Comparison of ENCODE assay signal across 27 mouse cellular contexts in genomic region chr15:26291871-26292270, GRCm38 (mm10). TPM values are rescaled to one million over a fixed set of nuclear protein-coding genes. Genes with fewer than 3 reads are reported as not detected.
DNase-seq lines count a peak whose midpoint lies in the region; ATAC-seq and TF ChIP-seq lines count a peak whose summit lies in the region.
"Had no signal": no experiment of that assay in that cellular context is flagged by ENCODE, and none has a peak within 500 bp of the region (broad histone marks: within the 10 kb centered on the region; RNA-seq: fewer than 3 reads in every experiment).

No protein-coding gene starts in this region.

- no peak overlapping the region for H3K4me2 ChIP-seq in hindbrain, embryonic 12.5 days (replicated peaks)
- no peak overlapping the region for H3K4me2 ChIP-seq in lung, embryonic 14.5 days
- H3K4me2 ChIP-seq: embryonic facial prominence, embryonic 13.5 days; embryonic facial prominence, embryonic 15.5 days; forebrain, embryonic 12.5 days had no signal

- 78% methylated on average over 4 of the region's 4 CpGs for WGBS in hindbrain, embryonic 10.5 days
- 72% methylated on average over 4 of the region's 4 CpGs for WGBS in hindbrain, embryonic 12.5 days
- WGBS in lung, embryonic 14.5 days = 46% methylated on average over 4 of the region's 4 CpGs

- no peaks in the 10 kb centered on the region for H3K4me1 ChIP-seq in hindbrain, embryonic 10.5 days (replicated peaks)
- no peaks in the 10 kb centered on the region for H3K4me1 ChIP-seq in hindbrain, embryonic 12.5 days
- H3K4me1 ChIP-seq in lung, embryonic 14.5 days (ENCODE audit: insufficient read depth) = no peaks in the 10 kb centered on the region
- H3K4me1 ChIP-seq: embryonic facial prominence, embryonic 13.5 days; embryonic facial prominence, embryonic 15.5 days; forebrain, embryonic 10.5 days; forebrain, embryonic 12.5 days had no signal

- DNase-seq in hindbrain, embryonic 10.5 days (ENCODE audit: low spot score) = no peak
- DNase-seq in lung, embryonic 14.5 days = peak; percentile 21
- no peak for DNase-seq in lung, postnatal 14 days
- peak; percentile 5 for DNase-seq in retina, postnatal 1 day
- no peak for DNase-seq in retina, embryonic 14.5 days (ENCODE audit: low spot score)
- DNase-seq: adrenal gland, adult 2 months; adrenal gland, postnatal 10 days; adrenal gland, postnatal 25 days; B cell, adult 2 months; cerebellum, adult 11 months; cerebellum, adult 18-20 months; cerebellum, adult 8-10 months; cerebellum, adult 9-11 months; cerebellum, postnatal 14 days; cerebellum, postnatal 36 days; embryo, embryonic 11 days had no signal

- H3K9me3 ChIP-seq in hindbrain, embryonic 10.5 days = no peaks in the 10 kb centered on the region
- no peaks in the 10 kb centered on the region for H3K9me3 ChIP-seq in hindbrain, embryonic 12.5 days (replicated peaks)
- H3K9me3 ChIP-seq in lung, embryonic 14.5 days (ENCODE audit: low read depth, low read length) = no peaks in the 10 kb centered on the region
- H3K9me3 ChIP-seq: embryonic facial prominence, embryonic 13.5 days; embryonic facial prominence, embryonic 15.5 days; forebrain, embryonic 10.5 days; forebrain, embryonic 12.5 days; G1E had no signal

- 0 out of 2 replicates have a peak overlapping the region, but pooled peaks have one; percentile 16 for H3K27ac ChIP-seq in hindbrain, embryonic 10.5 days
- H3K27ac ChIP-seq in hindbrain, embryonic 12.5 days = no peak overlapping the region
- no peak overlapping the region for H3K27ac ChIP-seq in lung, embryonic 14.5 days (ENCODE audit: low read depth)
- H3K27ac ChIP-seq: embryonic facial prominence, embryonic 13.5 days; embryonic facial prominence, embryonic 15.5 days; forebrain, embryonic 10.5 days; forebrain, embryonic 12.5 days had no signal

- TF ChIP-seq CTCF in lung, embryonic 14.5 days (IDR thresholded peaks at IDR 0.05; ENCODE audit: low read depth) = no peak

- H3K4me3 ChIP-seq in hindbrain, embryonic 10.5 days = no peak overlapping the region
- no peak overlapping the region for H3K4me3 ChIP-seq in hindbrain, embryonic 12.5 days
- no peak overlapping the region for H3K4me3 ChIP-seq in lung, embryonic 14.5 days (ENCODE audit: low read depth, low read length)
- H3K4me3 ChIP-seq: embryonic facial prominence, embryonic 13.5 days; embryonic facial prominence, embryonic 15.5 days; erythroblast, embryonic 14.5 days; forebrain, embryonic 10.5 days; forebrain, embryonic 12.5 days had no signal

- H3K27me3 ChIP-seq in hindbrain, embryonic 10.5 days (ENCODE audit: insufficient read depth, poor library complexity, severe bottlenecking) = no peaks in the 10 kb centered on the region
- H3K27me3 ChIP-seq in hindbrain, embryonic 12.5 days = no peaks in the 10 kb centered on the region
- no peaks in the 10 kb centered on the region for H3K27me3 ChIP-seq in lung, embryonic 14.5 days (ENCODE audit: insufficient read depth, low read length)
- H3K27me3 ChIP-seq: CH12.LX; embryonic facial prominence, embryonic 13.5 days; embryonic facial prominence, embryonic 15.5 days; forebrain, embryonic 12.5 days had no signal

- ATAC-seq in hindbrain, embryonic 12.5 days (ENCODE audit: low FRiP score) = no peak
- ATAC-seq in lung, embryonic 14.5 days (ENCODE audit: insufficient read depth) = no peak
- ATAC-seq: CD4-positive, CD25-positive, alpha-beta regulatory T cell, adult 4 months; forebrain, embryonic 14.5 days; forebrain, embryonic 16.5 days had no signal

- H3K9ac ChIP-seq in hindbrain, embryonic 12.5 days = no peak overlapping the region
- H3K9ac ChIP-seq in lung, embryonic 14.5 days = no peak overlapping the region
- H3K9ac ChIP-seq: embryonic facial prominence, embryonic 13.5 days; embryonic facial prominence, embryonic 15.5 days; forebrain, embryonic 12.5 days had no signal

- no peaks in the 10 kb centered on the region for H3K36me3 ChIP-seq in hindbrain, embryonic 10.5 days
- H3K36me3 ChIP-seq in hindbrain, embryonic 12.5 days = no peaks in the 10 kb centered on the region
- no peaks in the 10 kb centered on the region for H3K36me3 ChIP-seq in lung, embryonic 14.5 days (ENCODE audit: insufficient read depth)
- H3K36me3 ChIP-seq: embryonic facial prominence, embryonic 13.5 days; embryonic facial prominence, embryonic 15.5 days; forebrain, embryonic 10.5 days; forebrain, embryonic 12.5 days; G1E had no signal

RNA-seq across cellular contexts. Expression of gene March11, which starts 17.0 kb away (rescaled TPM):
- 1.4 and 2.2 TPM in 2 replicates for polyA plus RNA-seq in hindbrain, embryonic 10.5 days (2016; fragmentation: Nextera tagmentation; extraction: Ambion mirVana)
- polyA plus RNA-seq in hindbrain, embryonic 12.5 days (2016; fragmentation: Nextera tagmentation; extraction: Ambion mirVana) = 3.3 and 6.1 TPM in 2 replicates
- polyA plus RNA-seq in lung, embryonic 14.5 days (2014; fragmentation: Nextera tagmentation; extraction: Ambion mirVana) = 0.14 and 0.26 TPM in 2 replicates
- polyA plus RNA-seq: erythroblast, embryonic 14.5 days; G1E had no signal

Comparison
In these comparisons a context has a peak if more than half of its experiments do, and no peak if none do; other contexts are left out.
1. DNase-seq: peak in lung, embryonic 14.5 days (single experiment) and retina, postnatal 1 day (single experiment); none in hindbrain, embryonic 10.5 days (single experiment), lung, postnatal 14 days (single experiment) and retina, embryonic 14.5 days (single experiment).